Mouse (Mus musculus) C2C12 (cell line): ENCODE data around the gene 1190002N15Rik. TPM values are rescaled to one million over a fixed set of nuclear protein-coding genes. Genes with fewer than 3 reads are reported as not detected.

ENCODE experiments used
- H3K27me3 ChIP-seq: one replicate; pipeline ENCODE4 v1.6.1; 2011; ENCODE audit not compliant: control insufficient read depth, insufficient read depth, insufficient read length
- H3K36me3 ChIP-seq: one replicate; pipeline ENCODE4 v1.6.1; 2011; ENCODE audit not compliant: control insufficient read depth, insufficient read depth
- H3K4me3 ChIP-seq: one replicate; pipeline ENCODE4 v1.5.1; 2011; ENCODE audit warnings: mild to moderate bottlenecking, control low read depth; ENCODE audit not compliant: poor library complexity, insufficient read depth, severe bottlenecking
- H3K79me2 ChIP-seq: one replicate; pipeline ENCODE4 v1.6.1; 2011; ENCODE audit not compliant: control insufficient read depth, insufficient read depth
- H3K79me3 ChIP-seq: one replicate; pipeline ENCODE4 v1.6.1; 2011; ENCODE audit warnings: low read depth, control low read depth
- H3ac ChIP-seq: one replicate; pipeline ENCODE3; 2011; ENCODE audit warnings: low read depth; ENCODE audit not compliant: control insufficient read depth, insufficient read length
- CEBPB ChIP-seq: IDR thresholded peaks from one replicate; pipeline ENCODE4 v1.6.1; 2011; ENCODE audit warnings: low read depth, mild to moderate bottlenecking, control low read depth, moderate library complexity
- CTCF ChIP-seq: IDR thresholded peaks from one replicate; pipeline ENCODE4 v1.5.1; 2011; ENCODE audit not compliant: control insufficient read depth, insufficient read depth, insufficient read length
- FOSL1 ChIP-seq: IDR thresholded peaks from one replicate; pipeline ENCODE4 v1.8.0; 2011; ENCODE audit warnings: mild to moderate bottlenecking, low read length; ENCODE audit not compliant: poor library complexity, insufficient read depth, severe bottlenecking
- MAX ChIP-seq: IDR thresholded peaks from one replicate; pipeline ENCODE4 v1.6.1; 2011; ENCODE audit warnings: mild to moderate bottlenecking, control low read depth
- MYOD1 ChIP-seq: IDR thresholded peaks from one replicate; pipeline ENCODE4 v1.6.1; 2011; ENCODE audit warnings: low read depth; ENCODE audit not compliant: control insufficient read depth, insufficient read length
- MYOG ChIP-seq: IDR thresholded peaks from one replicate; pipeline ENCODE4 v1.6.1; 2011; ENCODE audit not compliant: control insufficient read depth, insufficient read length; ENCODE audit errors: extremely low read depth
- USF1 ChIP-seq: IDR thresholded peaks from one replicate; pipeline ENCODE4 v1.6.1; 2011; ENCODE audit warnings: low read depth, mild to moderate bottlenecking, control low read depth, moderate library complexity
- polyA plus RNA-seq: library from polyadenylated mRNA; unstranded; fragments of >200 nt; fragmentation: generic; extraction: Trizol; gene quantifications from one replicate; pipeline ENCODE4 v1.2.1, GENCODE M21; 2012; ENCODE audit warnings: missing spikeins

Gene 1190002N15Rik
- polyA plus RNA-seq, 1 experiment = 25.4 TPM

- Histone ChIP-seq H3K4me3 (no peak overlapping the region), H3ac (no peak overlapping the region)
Measured at GRCm38 (mm10) chr9:94567722-94568314, 29.9 kb upstream of the 1190002N15Rik start.

GRCm38 (mm10) chr9:94556776-94557514 lies 19.1 kb upstream of the 1190002N15Rik start:
- Histone ChIP-seq H3K79me3 (no peaks in the 10 kb centered on the region), H3K4me3 (no peak overlapping the region), H3ac (no peak overlapping the region), H3K27me3 (no peaks in the 10 kb centered on the region), H3K36me3 (no peaks in the 10 kb centered on the region), H3K79me2 (no peaks in the 10 kb centered on the region)
- TF ChIP-seq MYOD1 (no peak), USF1 (no peak), MAX (no peak), CTCF (no peak), MYOG (no peak), FOSL1 (no peak), CEBPB (no peak)

More at GRCm38 (mm10) chr9:94567722-94568314, 29.9 kb upstream of the 1190002N15Rik start:
- H3K36me3 ChIP-seq = no peaks in the 10 kb centered on the region
- H3K27me3 ChIP-seq = no peaks in the 10 kb centered on the region
- H3K79me2 ChIP-seq = no peaks in the 10 kb centered on the region
- TF ChIP-seq CEBPB (no peak), USF1 (peak; percentile 34), MYOD1 (peak; percentile 97), CTCF (no peak), FOSL1 (peak; percentile 75)
- H3K79me3 ChIP-seq = no peaks in the 10 kb centered on the region

GRCm38 (mm10) chr9:94556249-94556648 lies 18.4 kb upstream of the 1190002N15Rik start:
- H3K4me3 ChIP-seq = no peak overlapping the region
- H3ac ChIP-seq = no peak overlapping the region
- no peaks in the 10 kb centered on the region for H3K79me2 ChIP-seq
- H3K27me3 ChIP-seq = no peaks in the 10 kb centered on the region
- TF ChIP-seq MYOD1 = no peak
- no peak for TF ChIP-seq MYOG
- no peak for TF ChIP-seq MAX
- TF ChIP-seq CTCF = no peak
- TF ChIP-seq CEBPB = no peak
- no peak for TF ChIP-seq FOSL1
- TF ChIP-seq USF1 = no peak
- no peaks in the 10 kb centered on the region for H3K36me3 ChIP-seq
- H3K79me3 ChIP-seq = no peaks in the 10 kb centered on the region

GRCm38 (mm10) chr9:94550493-94551095 lies 12.7 kb upstream of the 1190002N15Rik start:
- no peak for TF ChIP-seq MYOG
- TF ChIP-seq MAX = no peak
- no peak for TF ChIP-seq MYOD1
- TF ChIP-seq FOSL1 = no peak
- no peak for TF ChIP-seq USF1
- no peak for TF ChIP-seq CTCF
- TF ChIP-seq CEBPB = no peak
- Histone ChIP-seq H3K36me3 (no peaks in the 10 kb centered on the region), H3K4me3 (no peak overlapping the region), H3K79me3 (no peaks in the 10 kb centered on the region), H3ac (no peak overlapping the region), H3K79me2 (no peaks in the 10 kb centered on the region), H3K27me3 (no peaks in the 10 kb centered on the region)

- peaks cover 11% of the 10 kb centered on the region for H3K79me2 ChIP-seq
- no peaks in the 10 kb centered on the region for H3K27me3 ChIP-seq
- no peak overlapping the region for H3K4me3 ChIP-seq
- no peaks in the 10 kb centered on the region for H3K36me3 ChIP-seq
- TF ChIP-seq CTCF (no peak), MAX (no peak), CEBPB (no peak), USF1 (no peak), MYOG (no peak)
- peaks cover 2% of the 10 kb centered on the region for H3K79me3 ChIP-seq
- no peak overlapping the region for H3ac ChIP-seq
Measured at GRCm38 (mm10) chr9:94543881-94544280, 6.0 kb upstream of the 1190002N15Rik start.
